Comparison of ENCODE assay signal across 9 mouse cellular contexts in genomic region chr9:118611111-118611541, GRCm38 (mm10). TPM values are rescaled to one million over a fixed set of nuclear protein-coding genes. Genes with fewer than 3 reads are reported as not detected.
A peak's percentile ranks its signal among the peaks of the same experiment; 100 is the strongest.
DNase-seq lines count a peak whose midpoint lies in the region; ATAC-seq and TF ChIP-seq lines count a peak whose summit lies in the region.
"Had no signal": no experiment of that assay in that cellular context is flagged by ENCODE, and none has a peak within 500 bp of the region (broad histone marks: within the 10 kb centered on the region; RNA-seq: fewer than 3 reads in every experiment).

No protein-coding gene starts in this region.

- no peak overlapping the region for H3K9ac ChIP-seq in limb, embryonic 12.5 days (replicated peaks)
- 0 out of 2 replicates have a peak overlapping the region, but pooled peaks have one; percentile 12 for H3K9ac ChIP-seq in kidney, embryonic 16.5 days (replicated peaks; ENCODE audit: low read length)
- no peak overlapping the region for H3K9ac ChIP-seq in lung, postnatal 0 days (replicated peaks; ENCODE audit: low read depth)

- no peak for DNase-seq in limb, embryonic 10.5 days (ENCODE audit: low spot score)
- DNase-seq in heart, adult 18-20 months: peak; percentile 81 to 85
- peak; percentile 82 for DNase-seq in lung, postnatal 0 days (ENCODE audit: low spot score)
- DNase-seq in splenic B cell, adult 2 months (ENCODE audit: low read depth, low spot score): peak; percentile 28
- DNase-seq in thymus, adult 2 months: no peak
- no peak for DNase-seq in urinary bladder, postnatal 25 days (ENCODE audit: low spot score)

- TF ChIP-seq CTCF in lung, postnatal 0 days (IDR thresholded peaks at IDR 0.05): no peak
- TF ChIP-seq CTCF in thymus, adult 2 months (IDR thresholded peaks at IDR 0.05; ENCODE audit: borderline replicate concordance, control insufficient read depth, extremely low read depth, insufficient read depth, low read length, poor library complexity): no peak

- no peak overlapping the region for H3K27ac ChIP-seq in limb, embryonic 12.5 days
- H3K27ac ChIP-seq in limb, embryonic 10.5 days: no peak overlapping the region
- peak overlapping the region; percentile 35; the same call in 1 of the 2 replicates for H3K27ac ChIP-seq in kidney, embryonic 16.5 days (ENCODE audit: low read length)
- no peak overlapping the region; the same call in 1 of the 2 replicates for H3K27ac ChIP-seq in lung, postnatal 0 days (ENCODE audit: low read length)
- H3K27ac ChIP-seq in thymus, adult 2 months (ENCODE audit: control insufficient read depth, insufficient read depth, low read length): no peak overlapping the region

- no peaks in the 10 kb centered on the region for H3K27me3 ChIP-seq in limb, embryonic 12.5 days
- H3K27me3 ChIP-seq in limb, embryonic 10.5 days (ENCODE audit: low read depth, poor library complexity, severe bottlenecking): no peaks in the 10 kb centered on the region
- H3K27me3 ChIP-seq in kidney, embryonic 16.5 days (ENCODE audit: insufficient read depth, low read length): no peaks in the 10 kb centered on the region
- H3K27me3 ChIP-seq in lung, postnatal 0 days (replicated peaks; ENCODE audit: insufficient read depth, low read length): no peaks in the 10 kb centered on the region
- H3K27me3 ChIP-seq in splenic B cell, adult 2 months (ENCODE audit: control insufficient read depth, insufficient read depth, low read length, poor library complexity, severe bottlenecking): no peaks in the 10 kb centered on the region
- H3K27me3 ChIP-seq in thymus, adult 2 months (ENCODE audit: control insufficient read depth, insufficient read depth, low read length): peaks cover 7% of the 10 kb centered on the region; the same call in 1 of the 2 replicates

- H3K4me1 ChIP-seq in limb, embryonic 12.5 days (replicated peaks): peaks cover 56% of the 10 kb centered on the region
- H3K4me1 ChIP-seq in limb, embryonic 10.5 days: peaks cover 68% of the 10 kb centered on the region
- H3K4me1 ChIP-seq in kidney, embryonic 16.5 days (ENCODE audit: insufficient read depth, low read length): peaks cover 46% of the 10 kb centered on the region
- peaks cover 4% of the 10 kb centered on the region; the same call in 1 of the 2 replicates for H3K4me1 ChIP-seq in lung, postnatal 0 days (ENCODE audit: insufficient read depth, low read depth, low read length)
- peaks cover 24% of the 10 kb centered on the region for H3K4me1 ChIP-seq in thymus, adult 2 months (replicated peaks; ENCODE audit: control insufficient read depth, insufficient read depth, low read length)

- no peak for TF ChIP-seq EP300 in lung, postnatal 0 days (IDR thresholded peaks at IDR 0.05)

- WGBS in limb, embryonic 12.5 days: 46% methylated on average over 14 of the region's 14 CpGs
- WGBS in limb, embryonic 10.5 days: 58% methylated on average over 14 of the region's 14 CpGs
- 26% methylated on average over 14 of the region's 14 CpGs for WGBS in kidney, embryonic 16.5 days
- 20% methylated on average over 14 of the region's 14 CpGs for WGBS in lung, postnatal 0 days
- WGBS in thymus, adult 2 months: 18% methylated on average over 14 of the region's 14 CpGs

- ATAC-seq in limb, embryonic 12.5 days (ENCODE audit: insufficient number of reproducible peaks, insufficient read depth, low FRiP score, low TSS enrichment, low read depth): no peak
- ATAC-seq in kidney, embryonic 16.5 days (ENCODE audit: low FRiP score, low TSS enrichment): no peak
- peak; percentile 64 for ATAC-seq in lung, postnatal 0 days
- ATAC-seq: Patski had no signal

- TF ChIP-seq POLR2A in thymus, adult 2 months (IDR thresholded peaks at IDR 0.05; ENCODE audit: control insufficient read depth, extremely low read depth, insufficient read depth, low read length, poor library complexity): no peak

- no peaks in the 10 kb centered on the region for H3K36me3 ChIP-seq in limb, embryonic 12.5 days
- no peaks in the 10 kb centered on the region for H3K36me3 ChIP-seq in limb, embryonic 10.5 days
- H3K36me3 ChIP-seq in kidney, embryonic 16.5 days (ENCODE audit: insufficient read depth, low read length): no peaks in the 10 kb centered on the region
- no peaks in the 10 kb centered on the region for H3K36me3 ChIP-seq in lung, postnatal 0 days (ENCODE audit: insufficient read depth, low read length)
- H3K36me3 ChIP-seq in splenic B cell, adult 2 months (ENCODE audit: control insufficient read depth, insufficient read depth, low read length, poor library complexity, severe bottlenecking): no peaks in the 10 kb centered on the region
- no peaks in the 10 kb centered on the region for H3K36me3 ChIP-seq in thymus, adult 2 months (ENCODE audit: control insufficient read depth, insufficient read depth, low read length)

- H3K9me3 ChIP-seq in limb, embryonic 12.5 days: no peaks in the 10 kb centered on the region
- H3K9me3 ChIP-seq in limb, embryonic 10.5 days (replicated peaks): no peaks in the 10 kb centered on the region
- H3K9me3 ChIP-seq in kidney, embryonic 16.5 days (ENCODE audit: low read length): no peaks in the 10 kb centered on the region
- H3K9me3 ChIP-seq in lung, postnatal 0 days (ENCODE audit: low read length): no peaks in the 10 kb centered on the region

- H3K4me3 ChIP-seq in limb, embryonic 12.5 days (replicated peaks): no peak overlapping the region
- H3K4me3 ChIP-seq in limb, embryonic 10.5 days: no peak overlapping the region
- peak overlapping the region; percentile 15 for H3K4me3 ChIP-seq in kidney, embryonic 16.5 days (ENCODE audit: low read length)
- no peak overlapping the region for H3K4me3 ChIP-seq in lung, postnatal 0 days (ENCODE audit: low read depth, low read length)
- H3K4me3 ChIP-seq in thymus, adult 2 months (ENCODE audit: control insufficient read depth, insufficient read depth, low read length): no peak overlapping the region

- H3K4me2 ChIP-seq in limb, embryonic 12.5 days: peak overlapping the region; percentile 30
- H3K4me2 ChIP-seq in kidney, embryonic 16.5 days (replicated peaks; ENCODE audit: low read depth, low read length): peak overlapping the region; percentile 41
- peak overlapping the region; percentile 36 for H3K4me2 ChIP-seq in lung, postnatal 0 days (replicated peaks; ENCODE audit: low read depth, low read length)

RNA-seq across cellular contexts. Expression of gene Itga9, which starts 4.6 kb away (rescaled TPM):
- polyA plus RNA-seq in limb, embryonic 12.5 days (2016; fragmentation: Nextera tagmentation; extraction: Ambion mirVana): 12.6 and 12.9 TPM in 2 replicates
- polyA plus RNA-seq in limb, embryonic 10.5 days (2016; fragmentation: Nextera tagmentation; extraction: Ambion mirVana): 8.8 and 9.3 TPM in 2 replicates
- 10 to 100 TPM; 35.0 to 36.2 TPM for total RNA-seq in heart, adult 18-20 months (2021)
- polyA plus RNA-seq in kidney, embryonic 16.5 days (2015; fragmentation: Nextera tagmentation; extraction: Ambion mirVana): 10.8 and 11.1 TPM in 2 replicates
- polyA plus RNA-seq in lung, postnatal 0 days (2015; fragmentation: Nextera tagmentation; extraction: Ambion mirVana): 22.0 and 24.2 TPM in 2 replicates
- 7.2 and 9.0 TPM in 2 replicates for polyA plus RNA-seq in thymus, adult 2 months (2012; rRNA removed)

Comparison
In these comparisons a context has a peak if more than half of its experiments do, and no peak if none do; other contexts are left out.
1. DNase-seq: peak in heart, adult 18-20 months (2 of 2), lung, postnatal 0 days (single experiment) and splenic B cell, adult 2 months (single experiment); none in limb, embryonic 10.5 days (single experiment), thymus, adult 2 months (single experiment) and urinary bladder, postnatal 25 days (single experiment).
2. Peak in every context shown above with its lines, with median percentiles within 50 percentile points of each other: H3K4me2 ChIP-seq.